11 mouse cellular contexts compared by ENCODE assay signal in the genomic region with DNA sequence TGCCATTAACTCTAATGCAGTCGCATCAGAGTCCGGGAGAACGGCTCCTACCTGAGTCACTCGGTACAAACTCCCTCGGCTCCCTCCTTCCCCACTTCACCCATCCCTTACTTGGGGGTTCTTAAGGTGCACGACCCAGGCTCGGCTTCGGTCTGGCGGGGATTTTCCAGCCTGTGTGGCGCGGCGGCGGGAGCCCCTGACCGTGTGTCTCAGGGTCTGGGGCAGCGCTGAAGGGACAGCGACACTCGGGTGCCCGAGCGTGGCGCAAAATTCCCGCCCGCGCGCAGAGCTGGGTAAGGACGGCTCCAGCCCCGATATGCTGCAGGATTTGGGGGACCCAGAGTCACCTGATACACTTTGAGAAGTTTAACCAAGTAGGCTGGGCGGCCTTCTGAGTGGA. TPM values are rescaled to one million over a fixed set of nuclear protein-coding genes. Genes with fewer than 3 reads are reported as not detected.
DNase-seq lines count a peak whose midpoint lies in the region; ATAC-seq lines count a peak whose summit lies in the region.
"Had no signal": no experiment of that assay in that cellular context is flagged by ENCODE, and none has a peak within 500 bp of the region (broad histone marks: within the 10 kb centered on the region; RNA-seq: fewer than 3 reads in every experiment).

TSS of gene Otx2 (minus strand) at position 279 of the 400 bp plus-strand sequence.

- no peak for DNase-seq in liver
- DNase-seq in embryo, embryonic 9.5 days (ENCODE audit: extremely low spot score) = peak; percentile 44
- DNase-seq in hindbrain, embryonic 14.5 days (ENCODE audit: low spot score) = no peak
- DNase-seq in retina, postnatal 1 day = peak; percentile 32
- no peak for DNase-seq in right cerebral cortex, postnatal 10 days (ENCODE audit: low spot score in 2 of 2)
- DNase-seq in urinary bladder, postnatal 14 days (ENCODE audit: low spot score) = no peak
- DNase-seq: gastrocnemius, postnatal 25 days; kidney, postnatal 4 days had no signal

- 0 out of 2 replicates have a peak within 1 kb of the TSS, but pooled peaks have one; percentile 16 for H3K4me2 ChIP-seq in liver, embryonic 12.5 days
- H3K4me2 ChIP-seq in hindbrain, embryonic 14.5 days (replicated peaks) = peak within 1 kb of the TSS; percentile 43
- H3K4me2 ChIP-seq: lung, embryonic 15.5 days had no signal

- no peak for ATAC-seq in liver, embryonic 12.5 days
- 0 out of 2 replicates have a peak, but pooled peaks have one; percentile 7 for ATAC-seq in hindbrain, embryonic 14.5 days (ENCODE audit: low FRiP score)

- H3K27ac ChIP-seq in liver, embryonic 12.5 days = no peak within 1 kb of the TSS
- H3K27ac ChIP-seq in hindbrain, embryonic 14.5 days = no peak within 1 kb of the TSS; the same call in 1 of the 2 replicates
- H3K27ac ChIP-seq: lung, embryonic 15.5 days had no signal

- 3% methylated on average over 27 of the region's 27 CpGs for WGBS in liver, embryonic 12.5 days (ENCODE audit: insufficient replicate concordance)
- under 1% methylated on average over 27 of the region's 27 CpGs for WGBS in hindbrain, embryonic 14.5 days

- H3K36me3 ChIP-seq in liver, embryonic 12.5 days = no peaks in the 10 kb centered on the region
- H3K36me3 ChIP-seq in hindbrain, embryonic 14.5 days (replicated peaks; ENCODE audit: control insufficient read depth, insufficient read depth) = no peaks in the 10 kb centered on the region
- H3K36me3 ChIP-seq: lung, embryonic 15.5 days had no signal

- no peak within 1 kb of the TSS for H3K9ac ChIP-seq in liver, embryonic 12.5 days
- H3K9ac ChIP-seq in hindbrain, embryonic 14.5 days = peak within 1 kb of the TSS; percentile 49
- H3K9ac ChIP-seq: lung, embryonic 15.5 days had no signal

- no peak within 1 kb of the TSS for H3K4me3 ChIP-seq in liver, embryonic 12.5 days
- peak within 1 kb of the TSS; percentile 24 for H3K4me3 ChIP-seq in hindbrain, embryonic 14.5 days (replicated peaks; ENCODE audit: low read length)
- H3K4me3 ChIP-seq: lung, embryonic 15.5 days had no signal

- no peaks in the 10 kb centered on the region for H3K9me3 ChIP-seq in liver, embryonic 12.5 days (replicated peaks)
- no peaks in the 10 kb centered on the region for H3K9me3 ChIP-seq in hindbrain, embryonic 14.5 days (ENCODE audit: control insufficient read depth, low read length)
- H3K9me3 ChIP-seq: lung, embryonic 15.5 days had no signal

- peaks cover 88% of the 10 kb centered on the region for H3K27me3 ChIP-seq in liver, embryonic 12.5 days (replicated peaks)
- peaks cover 97% of the 10 kb centered on the region for H3K27me3 ChIP-seq in hindbrain, embryonic 14.5 days (ENCODE audit: control insufficient read depth, insufficient read depth, low read length)

- H3K4me1 ChIP-seq in liver, embryonic 12.5 days = 0 out of 2 replicates have a peak, but pooled peaks cover 4% of the 10 kb centered on the region
- H3K4me1 ChIP-seq in hindbrain, embryonic 14.5 days (replicated peaks; ENCODE audit: control insufficient read depth, insufficient read depth, low read length) = no peaks in the 10 kb centered on the region

RNA-seq across cellular contexts. Expression of gene Otx2, which starts in this region (rescaled TPM):
- polyA plus RNA-seq in liver, embryonic 12.5 days (2016; fragmentation: Nextera tagmentation; extraction: Ambion mirVana) = not detected in 2 replicates
- polyA plus RNA-seq in hindbrain, embryonic 14.5 days (2014; fragmentation: Nextera tagmentation; extraction: Ambion mirVana) = 18.5 and 20.3 TPM in 2 replicates
- polyA plus RNA-seq: lung, embryonic 15.5 days; stomach, embryonic 16.5 days had no signal

Comparison
In these comparisons a context has a peak if more than half of its experiments do, and no peak if none do; other contexts are left out.
1. RNA of gene Otx2 (polyA plus RNA-seq): 18.5 to 20.3 TPM in hindbrain, embryonic 14.5 days; not detected in liver, embryonic 12.5 days; every median in the first group is over 10 times any median in the second.
2. DNase-seq: peak in embryo, embryonic 9.5 days (single experiment) and retina, postnatal 1 day (single experiment); none in liver (single experiment), hindbrain, embryonic 14.5 days (single experiment), right cerebral cortex, postnatal 10 days (0 of 2) and urinary bladder, postnatal 14 days (single experiment).